Mouse (Mus musculus) liver, embryonic 13.5 days (tissue): ENCODE data around the gene Prlh. TPM values are rescaled to one million over a fixed set of nuclear protein-coding genes. Genes with fewer than 3 reads are reported as not detected.

ENCODE experiments used
- ATAC-seq: fragments of 200-750 bp; cut with Nextera tagmentation; 2 replicates; pipeline ENCODE4 v1.8.0; 2017; ENCODE audit warnings: low read depth, mild to moderate bottlenecking, moderate number of reproducible peaks, moderate library complexity
- DNase-seq: peaks from one replicate; pipeline ENCODE4 v3.0.0; 2022
- H3K27ac ChIP-seq: fragments of 300-500 bp; sonication (generic); 2 replicates; pipeline ENCODE4 v1.5.1; 2015; ENCODE audit warnings: moderate library complexity, mild to moderate bottlenecking, inconsistent platforms
- H3K27me3 ChIP-seq: fragments of 300-500 bp; sonication (generic); 2 replicates; pipeline ENCODE4 v1.6.1; 2015; ENCODE audit warnings: mild to moderate bottlenecking, inconsistent platforms
- H3K36me3 ChIP-seq: fragments of 300-500 bp; sonication (generic); 2 replicates; pipeline ENCODE4 v1.6.1; 2015; ENCODE audit warnings: mild to moderate bottlenecking, inconsistent platforms
- H3K4me1 ChIP-seq: fragments of 300-500 bp; sonication (generic); replicated peaks from 2 replicates; pipeline ENCODE4 v1.6.1; 2015; ENCODE audit warnings: inconsistent platforms
- H3K4me2 ChIP-seq: fragments of 300-500 bp; sonication (generic); 2 replicates; pipeline ENCODE4 v1.6.1; 2015; ENCODE audit warnings: inconsistent platforms, mild to moderate bottlenecking, moderate library complexity
- H3K4me3 ChIP-seq: fragments of 300-500 bp; sonication (generic); replicated peaks from 2 replicates; pipeline ENCODE4 v1.5.1; 2015; ENCODE audit warnings: mild to moderate bottlenecking, inconsistent platforms
- H3K9ac ChIP-seq: fragments of 300-500 bp; sonication (generic); 2 replicates; pipeline ENCODE4 v1.6.1; 2015; ENCODE audit warnings: mild to moderate bottlenecking, inconsistent platforms
- H3K9me3 ChIP-seq: fragments of 300-500 bp; sonication (generic); replicated peaks from 2 replicates; pipeline ENCODE4 v1.6.1; 2016; ENCODE audit warnings: inconsistent platforms
- WGBS: fragments of 180-500 bp; shearing (Covaris S2); methylation state at CpG from one replicate; pipeline ENCODE4 v1.1.7; 2015; ENCODE audit not compliant: insufficient replicate concordance; 5-methylcytosine and 5-hydroxymethylcytosine counted together
- polyA plus RNA-seq: library from polyadenylated mRNA; unstranded; fragments of >200 nt; fragmentation: Nextera tagmentation; extraction: Ambion mirVana; gene quantifications from 2 replicates; pipeline ENCODE4 v1.2.1, GENCODE M21; 2015

Prlh gene
- polyA plus RNA-seq, 1 experiment from 2014 or later: 0.50 TPM

DNA sequence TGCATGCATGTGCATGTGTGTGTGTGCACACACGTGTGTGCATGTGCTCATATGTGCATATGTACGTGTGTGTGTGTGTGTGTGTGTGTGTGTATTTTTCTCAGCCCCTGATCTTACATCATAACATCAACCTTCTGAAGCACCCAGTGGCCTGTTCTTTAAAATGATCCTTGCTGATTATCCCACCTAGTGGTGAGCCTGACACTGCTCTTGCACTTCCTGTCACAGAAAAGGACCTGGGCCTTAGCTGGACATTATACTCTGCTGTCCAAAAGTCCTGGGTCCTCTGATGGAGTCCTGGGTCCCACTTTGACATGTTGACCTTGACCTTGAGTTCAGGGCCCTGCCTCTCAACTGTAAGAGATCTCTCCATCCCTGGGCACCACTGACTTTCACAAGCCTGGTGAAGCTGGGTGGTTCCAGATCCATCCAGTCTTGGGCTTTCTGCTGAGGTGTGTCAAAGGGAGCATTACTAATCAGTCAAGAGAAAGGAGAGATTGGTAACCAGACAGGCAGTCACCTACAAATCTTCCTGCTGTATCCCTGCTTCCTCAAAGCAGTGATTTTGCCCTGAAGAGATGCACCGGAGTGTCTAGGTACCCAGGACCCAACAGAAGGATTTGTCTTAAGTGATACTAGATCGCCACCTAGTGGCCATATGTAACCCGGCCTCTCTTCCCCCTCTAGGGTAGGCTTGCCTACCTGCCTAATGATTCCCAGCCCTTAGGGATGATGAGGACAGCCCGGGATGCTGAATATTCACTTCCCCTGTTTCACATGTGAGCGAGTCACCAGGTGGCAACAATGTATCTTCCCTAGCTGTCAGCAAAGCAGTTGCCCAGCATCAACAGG, 3.6 kb downstream of the Prlh start:
- no peak overlapping the region for H3K27ac ChIP-seq
- H3K4me1 ChIP-seq: no peaks in the 10 kb centered on the region
- H3K9ac ChIP-seq: no peak overlapping the region
- no peak overlapping the region for H3K4me2 ChIP-seq
- no peaks in the 10 kb centered on the region for H3K9me3 ChIP-seq
- H3K4me3 ChIP-seq: no peak overlapping the region
- H3K27me3 ChIP-seq: no peaks in the 10 kb centered on the region
- ATAC-seq (no peak), DNase-seq (peak; percentile 20)
- 28% methylated on average over 7 of the region's 7 CpGs for WGBS
- H3K36me3 ChIP-seq: no peaks in the 10 kb centered on the region

GRCm38 (mm10) chr1:90962526-90962925, 9.6 kb downstream of the Prlh start:
- no peak overlapping the region for H3K9ac ChIP-seq
- DNase-seq: no peak
- no peak for ATAC-seq
- H3K4me1 ChIP-seq: peaks cover 3% of the 10 kb centered on the region; the same call in 1 of the 2 replicates
- H3K9me3 ChIP-seq: no peaks in the 10 kb centered on the region
- H3K27me3 ChIP-seq: no peaks in the 10 kb centered on the region
- H3K27ac ChIP-seq: no peak overlapping the region
- 21% methylated on average over 4 of the region's 4 CpGs for WGBS
- no peaks in the 10 kb centered on the region for H3K36me3 ChIP-seq
- H3K4me2 ChIP-seq: no peak overlapping the region
- H3K4me3 ChIP-seq: no peak overlapping the region

GRCm38 (mm10) chr1:90962994-90963393, 10.1 kb downstream of the Prlh start:
- ATAC-seq (no peak), DNase-seq (no peak)
- Histone ChIP-seq H3K4me1 (peaks cover 3% of the 10 kb centered on the region; the same call in 1 of the 2 replicates), H3K9me3 (no peaks in the 10 kb centered on the region), H3K4me3 (no peak overlapping the region), H3K9ac (no peak overlapping the region), H3K36me3 (no peaks in the 10 kb centered on the region), H3K4me2 (no peak overlapping the region), H3K27ac (no peak overlapping the region), H3K27me3 (no peaks in the 10 kb centered on the region)
- 49% methylated on average over 3 of the region's 3 CpGs for WGBS

DNA sequence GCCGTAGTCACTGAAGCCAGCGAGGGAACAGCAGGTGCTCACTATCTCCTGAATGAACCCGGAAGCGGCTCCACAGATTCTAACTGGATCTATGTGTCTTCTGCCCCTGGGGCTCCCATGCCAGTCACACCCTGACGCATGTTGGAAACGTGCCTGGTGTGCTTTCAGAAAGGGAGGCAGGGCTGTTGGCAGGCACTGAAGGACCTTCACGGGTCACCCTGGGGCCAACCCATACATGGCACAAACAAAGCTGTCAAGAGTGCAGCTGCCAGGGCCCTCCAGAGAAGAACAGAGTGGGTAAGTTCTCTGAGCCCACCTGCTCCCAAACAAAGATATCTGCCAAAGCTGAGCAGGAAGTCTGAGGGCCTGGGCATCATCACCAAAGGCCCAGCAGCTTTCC, 14.7 kb downstream of the Prlh start:
- Histone ChIP-seq H3K9me3 (no peaks in the 10 kb centered on the region), H3K9ac (no peak overlapping the region), H3K4me2 (no peak overlapping the region), H3K36me3 (no peaks in the 10 kb centered on the region), H3K4me1 (peaks cover 17% of the 10 kb centered on the region; the same call in 1 of the 2 replicates), H3K27ac (no peak overlapping the region), H3K27me3 (no peaks in the 10 kb centered on the region), H3K4me3 (no peak overlapping the region)
- ATAC-seq (no peak), DNase-seq (no peak)
- WGBS: 65% methylated on average over 7 of the region's 7 CpGs

DNA sequence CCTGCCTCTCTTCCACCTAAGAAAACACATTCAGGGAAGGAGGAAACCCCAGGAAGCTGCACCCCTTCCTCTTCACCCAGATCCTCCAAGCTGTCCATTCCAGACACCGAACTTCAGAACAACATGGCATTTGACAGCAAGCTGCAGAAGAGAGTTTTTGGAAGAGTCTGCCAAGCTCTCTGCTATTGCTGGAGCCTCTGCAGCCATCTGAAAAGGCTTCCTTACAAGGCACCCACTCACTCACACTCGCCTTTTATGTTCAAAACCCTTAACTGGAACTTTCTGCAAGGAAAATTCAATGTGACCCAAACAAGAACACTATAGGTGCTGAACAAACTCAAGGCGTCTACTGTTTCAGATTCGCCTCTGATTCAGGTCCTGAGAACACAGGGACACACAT, 15.7 kb downstream of the Prlh start:
- Histone ChIP-seq H3K36me3 (no peaks in the 10 kb centered on the region), H3K4me3 (peak overlapping the region; percentile 38; the same call in 1 of the 2 replicates), H3K9ac (no peak overlapping the region), H3K9me3 (no peaks in the 10 kb centered on the region), H3K27ac (no peak overlapping the region), H3K4me1 (peaks cover 20% of the 10 kb centered on the region; the same call in 1 of the 2 replicates), H3K4me2 (peak overlapping the region; percentile 38), H3K27me3 (no peaks in the 10 kb centered on the region)
- no peak for DNase-seq
- WGBS: 41% methylated on average over 4 of the region's 4 CpGs
- no peak for ATAC-seq

DNA sequence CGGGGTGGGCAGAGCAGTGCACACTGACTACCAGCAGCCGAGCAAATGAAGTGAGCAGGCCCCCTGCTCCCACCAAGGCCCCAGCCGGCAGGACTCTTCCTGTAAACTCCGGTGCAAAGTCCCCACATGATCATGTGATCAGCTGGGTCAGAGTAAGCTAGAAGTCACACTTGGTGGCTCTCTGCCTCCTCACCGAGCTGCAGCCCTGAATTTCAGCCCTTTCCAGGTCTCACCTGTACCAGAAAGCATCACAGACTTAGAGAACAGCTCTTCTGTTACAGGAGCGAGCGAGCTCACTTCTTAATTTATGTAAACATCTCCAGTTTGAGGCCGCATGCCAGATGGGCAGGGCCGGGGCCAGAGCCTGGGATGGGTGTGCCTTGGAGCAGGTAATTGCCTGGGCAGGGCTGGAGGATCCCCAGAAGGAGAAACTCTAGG, 16.5 kb downstream of the Prlh start, which contains the start of gene Rab17:
Gene Rab17, minus strand, starts transcription at position 315 of the 438 bp plus-strand sequence.
- 23% methylated on average over 9 of the region's 9 CpGs for WGBS
- H3K4me3 ChIP-seq: peak within 1 kb of the TSS; percentile 38

GRCm38 (mm10) chr1:90969881-90970390, 17.0 kb downstream of the Prlh start:
- H3K9me3 ChIP-seq: no peaks in the 10 kb centered on the region
- DNase-seq (no peak), ATAC-seq (no peak)
- H3K27me3 ChIP-seq: no peaks in the 10 kb centered on the region
- H3K27ac ChIP-seq: no peak overlapping the region
- H3K4me3 ChIP-seq: no peak overlapping the region
- peak overlapping the region; percentile 38; the same call in 1 of the 2 replicates for H3K4me2 ChIP-seq
- H3K4me1 ChIP-seq: peaks cover 20% of the 10 kb centered on the region; the same call in 1 of the 2 replicates
- WGBS: 63% methylated on average over 10 of the region's 10 CpGs
- H3K36me3 ChIP-seq: no peaks in the 10 kb centered on the region
- no peak overlapping the region for H3K9ac ChIP-seq

More for the DNA sequence above, 16.5 kb downstream of the Prlh start, which contains the start of gene Rab17:
- no peak within 1 kb of the TSS for H3K27ac ChIP-seq
- no peaks in the 10 kb centered on the region for H3K9me3 ChIP-seq
- peak within 1 kb of the TSS; percentile 38 for H3K4me2 ChIP-seq
- ATAC-seq (peak; percentile 29), DNase-seq (no peak)
- H3K4me1 ChIP-seq: peaks cover 20% of the 10 kb centered on the region; the same call in 1 of the 2 replicates
- H3K9ac ChIP-seq: no peak within 1 kb of the TSS
- H3K36me3 ChIP-seq: no peaks in the 10 kb centered on the region
- no peaks in the 10 kb centered on the region for H3K27me3 ChIP-seq

DNA sequence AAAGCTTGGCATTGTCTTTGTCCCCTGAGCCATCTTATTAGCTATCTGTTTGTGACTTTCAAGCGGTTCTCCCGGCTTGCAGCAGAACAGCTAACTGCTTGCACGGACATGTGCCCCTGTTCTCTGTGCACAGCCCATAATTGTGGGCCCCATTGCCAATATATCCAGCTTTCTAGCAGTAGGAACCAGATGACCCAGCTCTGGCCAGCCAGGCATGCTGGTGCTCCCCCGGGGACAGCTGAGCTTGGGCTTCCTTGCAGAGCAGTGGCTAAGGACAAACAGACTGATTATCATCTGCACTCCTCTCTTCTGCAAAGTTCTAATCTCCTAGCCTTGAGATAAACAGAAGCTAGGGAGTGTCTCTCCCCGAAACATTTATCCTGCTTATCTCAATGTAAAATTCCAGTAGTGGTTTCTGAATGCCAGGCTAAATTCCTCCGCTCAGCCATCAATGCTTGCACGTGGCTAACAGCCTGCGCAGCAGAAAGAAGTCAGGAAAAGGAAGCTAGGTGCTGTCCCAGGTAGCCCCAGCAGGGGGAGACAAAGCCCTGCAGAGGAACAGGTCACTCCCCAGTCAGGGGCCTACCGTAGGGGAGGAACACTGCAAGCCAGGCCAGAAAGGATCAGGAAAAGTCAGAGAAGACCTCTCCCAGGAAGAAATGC, 20.1 kb downstream of the Prlh start:
- no peaks in the 10 kb centered on the region for H3K36me3 ChIP-seq
- no peak overlapping the region for H3K4me2 ChIP-seq
- WGBS: 16% methylated on average over 9 of the region's 9 CpGs
- H3K4me1 ChIP-seq: peaks cover 20% of the 10 kb centered on the region
- ATAC-seq (peak; percentile 39; the same call in 1 of the 2 replicates), DNase-seq (peak; percentile 61)
- no peak overlapping the region for H3K9ac ChIP-seq
- no peaks in the 10 kb centered on the region for H3K9me3 ChIP-seq
- no peak overlapping the region for H3K4me3 ChIP-seq
- H3K27ac ChIP-seq: no peak overlapping the region
- H3K27me3 ChIP-seq: no peaks in the 10 kb centered on the region

- peaks cover 18% of the 10 kb centered on the region for H3K4me1 ChIP-seq
- H3K4me3 ChIP-seq: no peak overlapping the region
- 62% methylated on average over 2 of the region's 2 CpGs for WGBS
- no peak overlapping the region for H3K4me2 ChIP-seq
- no peak overlapping the region for H3K27ac ChIP-seq
- DNase-seq (no peak), ATAC-seq (no peak)
- no peaks in the 10 kb centered on the region for H3K36me3 ChIP-seq
- no peaks in the 10 kb centered on the region for H3K27me3 ChIP-seq
- H3K9me3 ChIP-seq: no peaks in the 10 kb centered on the region
- no peak overlapping the region for H3K9ac ChIP-seq
Observed at GRCm38 (mm10) chr1:90973574-90973911, 20.6 kb downstream of the Prlh start.

DNA sequence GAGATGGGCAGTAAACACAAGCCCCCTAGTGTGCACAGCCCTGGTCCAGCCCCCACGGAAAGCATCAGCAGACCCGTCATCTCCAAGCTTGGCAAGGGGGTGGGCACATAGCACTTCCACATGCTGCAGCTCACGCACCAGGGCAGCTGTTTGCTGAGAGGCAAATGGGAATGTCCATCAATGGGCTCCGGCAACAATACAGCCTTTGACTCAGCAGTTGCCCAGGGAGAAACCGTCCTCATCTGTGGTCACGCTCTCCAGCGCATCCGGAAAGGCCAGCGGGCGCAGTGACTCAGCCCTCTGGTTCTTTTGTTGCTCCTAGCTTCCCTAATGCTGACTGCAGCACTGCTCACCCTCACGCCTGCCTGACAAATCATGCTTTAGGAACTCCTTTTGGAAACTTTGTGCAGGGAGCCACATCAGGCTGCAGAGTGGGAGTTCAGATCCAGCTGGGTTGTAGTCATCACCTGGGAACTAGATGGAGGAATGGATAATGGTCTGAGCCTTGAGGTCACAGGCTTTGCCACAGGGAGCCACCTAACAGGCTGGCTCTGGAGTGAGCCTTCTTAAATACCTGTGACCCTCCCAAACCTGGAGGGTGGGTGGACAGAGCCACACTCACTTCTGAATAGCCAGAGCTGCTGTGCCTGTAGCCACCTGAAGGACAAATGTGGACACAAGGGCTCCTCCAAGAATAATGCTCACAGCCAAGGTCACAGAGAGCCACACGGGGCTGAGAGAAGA, 22.2 kb downstream of the Prlh start:
- DNase-seq (no peak), ATAC-seq (peak; percentile 36; the same call in 1 of the 2 replicates)
- Histone ChIP-seq H3K27ac (no peak overlapping the region), H3K4me1 (peaks cover 9% of the 10 kb centered on the region), H3K4me2 (no peak overlapping the region), H3K9me3 (no peaks in the 10 kb centered on the region), H3K36me3 (no peaks in the 10 kb centered on the region), H3K4me3 (no peak overlapping the region), H3K27me3 (no peaks in the 10 kb centered on the region), H3K9ac (no peak overlapping the region)
- WGBS: 16% methylated on average over 12 of the region's 12 CpGs

DNA sequence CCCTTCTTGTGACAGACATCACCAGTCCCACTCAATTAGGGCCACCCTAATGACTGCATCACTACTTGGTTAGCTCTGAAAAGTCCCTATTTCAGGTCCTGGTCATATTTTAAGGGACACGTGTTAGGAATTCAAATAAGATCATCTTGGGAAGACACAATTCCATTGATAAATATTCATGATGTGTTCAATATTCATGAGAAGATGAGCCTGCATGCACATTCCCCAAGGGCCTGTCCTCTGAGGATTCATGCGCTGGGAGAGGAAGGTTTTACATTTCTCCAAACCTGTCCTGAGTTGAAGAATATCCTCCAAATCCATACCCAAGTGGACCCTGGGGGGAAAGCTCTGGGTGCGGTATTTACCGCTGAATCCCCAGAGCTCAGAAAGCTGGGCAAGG, 23.1 kb downstream of the Prlh start:
- H3K27ac ChIP-seq: no peak overlapping the region
- H3K4me1 ChIP-seq: peaks cover 6% of the 10 kb centered on the region
- DNase-seq (no peak), ATAC-seq (no peak)
- H3K9me3 ChIP-seq: no peaks in the 10 kb centered on the region
- H3K4me2 ChIP-seq: no peak overlapping the region
- WGBS: 71% methylated on average over 4 of the region's 4 CpGs
- H3K4me3 ChIP-seq: no peak overlapping the region
- H3K36me3 ChIP-seq: no peaks in the 10 kb centered on the region
- H3K27me3 ChIP-seq: no peaks in the 10 kb centered on the region
- H3K9ac ChIP-seq: no peak overlapping the region
